Mouse (Mus musculus) hindbrain, embryonic 10.5 days (tissue): Measurements from ENCODE around the gene Gm4767. TPM values are rescaled to one million over a fixed set of nuclear protein-coding genes. Genes with fewer than 3 reads are reported as not detected.
"Not testable (repeated sequence)": the region's sequence is repeated elsewhere in the genome, so short reads cannot be mapped to it uniquely, and the experiment has no call there.

Experiments used
- DNase-seq: peaks from one replicate; pipeline ENCODE4 v3.0.0-alpha.2; 2017; ENCODE audit warnings: low spot score
- H3K27ac ChIP-seq: fragments of 300-500 bp; sonication (generic); 2 replicates; pipeline ENCODE4 v1.5.1; 2016; ENCODE audit warnings: mild to moderate bottlenecking, moderate library complexity
- H3K27me3 ChIP-seq: fragments of 300-500 bp; sonication (generic); 2 replicates; pipeline ENCODE4 v1.6.1; 2016; ENCODE audit warnings: mild to moderate bottlenecking; ENCODE audit not compliant: poor library complexity, insufficient read depth, severe bottlenecking
- H3K36me3 ChIP-seq: fragments of 300-500 bp; sonication (generic); 2 replicates; pipeline ENCODE4 v1.6.1; 2016; ENCODE audit warnings: mild to moderate bottlenecking, moderate library complexity
- H3K4me1 ChIP-seq: fragments of 300-500 bp; sonication (generic); replicated peaks from 2 replicates; pipeline ENCODE4 v1.6.1; 2016; ENCODE audit warnings: mild to moderate bottlenecking
- H3K4me3 ChIP-seq: fragments of 300-500 bp; sonication (generic); 2 replicates; pipeline ENCODE4 v1.5.1; 2016; ENCODE audit warnings: mild to moderate bottlenecking, moderate library complexity
- H3K9me3 ChIP-seq: fragments of 300-500 bp; sonication (generic); 2 replicates; pipeline ENCODE4 v1.6.1; 2016; ENCODE audit warnings: mild to moderate bottlenecking, moderate library complexity
- WGBS: fragments of 180-500 bp; shearing (Covaris S2); methylation state at CpG from one replicate; pipeline ENCODE4 v1.1.7; 2016; 5-methylcytosine and 5-hydroxymethylcytosine counted together
- polyA plus RNA-seq: library from polyadenylated mRNA; unstranded; fragments of >200 nt; fragmentation: Nextera tagmentation; extraction: Ambion mirVana; gene quantifications from 2 replicates; pipeline ENCODE4 v1.2.1, GENCODE M21; 2016

The Gm4767 gene
- 2.7 and 3.3 TPM in 2 replicates for polyA plus RNA-seq

- H3K27me3 ChIP-seq, H3K9me3 ChIP-seq, H3K27ac ChIP-seq, DNase-seq, H3K4me1 ChIP-seq, H3K4me3 ChIP-seq, H3K36me3 ChIP-seq: not testable (repeated sequence)
- 36% methylated on average over 15 of the region's 20 CpGs for WGBS
These were observed at the start of gene Gm4767 for GRCm38 (mm10) chr10:81811899-81812298. Gm4767 (plus strand) TSS chr10:81812186.

- not testable (repeated sequence) for H3K4me1 ChIP-seq, DNase-seq, H3K9me3 ChIP-seq, H3K27me3 ChIP-seq, H3K4me3 ChIP-seq, H3K27ac ChIP-seq, H3K36me3 ChIP-seq
- no CpG with 5 or more reads among the region's 43 CpGs for WGBS
These were observed 41.2 kb upstream of the Gm4767 start, which contains the start of gene Gm3055 for GRCm38 (mm10) chr10:81770506-81771403. Gm3055 (minus strand) TSS chr10:81771161.

- H3K4me1 ChIP-seq, DNase-seq: not testable (repeated sequence)
- WGBS: no CpG with 5 or more reads among the region's 3 CpGs
These were observed 40.6 kb upstream of the Gm4767 start for GRCm38 (mm10) chr10:81771404-81771777.

GRCm38 (mm10) chr10:81846219-81846618 is 34.2 kb downstream of the Gm4767 start:
- H3K27ac ChIP-seq, DNase-seq, H3K9me3 ChIP-seq, H3K4me1 ChIP-seq, H3K4me3 ChIP-seq, H3K36me3 ChIP-seq, H3K27me3 ChIP-seq: not testable (repeated sequence)
- WGBS: no CpG with 5 or more reads among the region's 18 CpGs

More at GRCm38 (mm10) chr10:81771404-81771777, 40.6 kb upstream of the Gm4767 start:
- H3K9me3 ChIP-seq, H3K36me3 ChIP-seq, H3K27ac ChIP-seq, H3K4me3 ChIP-seq, H3K27me3 ChIP-seq: not testable (repeated sequence)

GRCm38 (mm10) chr10:81863409-81864407 is 51.7 kb downstream of the Gm4767 start, which contains the start of gene Gm32687:
Gm32687 (plus strand) TSS chr10:81863934.
- not testable (repeated sequence) for H3K27ac ChIP-seq, DNase-seq, H3K9me3 ChIP-seq, H3K4me1 ChIP-seq, H3K36me3 ChIP-seq, H3K4me3 ChIP-seq, H3K27me3 ChIP-seq
- WGBS: 37% methylated on average over 6 of the region's 49 CpGs

Other genes starting within 250 kb of the Gm4767 start
- 8.6 and 15.7 TPM in 2 replicates for gene Tle2, start 237.6 kb upstream of the Gm4767 start, polyA plus RNA-seq
- 6.9 and 7.1 TPM in 2 replicates for gene Tle6, start 211.1 kb upstream of the Gm4767 start, polyA plus RNA-seq
- 1.3 and 2.1 TPM in 2 replicates for gene BC025920, start 205.9 kb upstream of the Gm4767 start, polyA plus RNA-seq
- gene Sirt6, start 184.4 kb upstream of the Gm4767 start, polyA plus RNA-seq: 52.5 and 57.3 TPM in 2 replicates
- gene Ankrd24, start 183.6 kb upstream of the Gm4767 start, polyA plus RNA-seq: 6.8 and 7.5 TPM in 2 replicates
- 3.6 and 5.7 TPM in 2 replicates for gene Gm10778, start 163.1 kb upstream of the Gm4767 start, polyA plus RNA-seq
- 18.0 and 19.8 TPM in 2 replicates for gene Zfp433, start 107.4 kb upstream of the Gm4767 start, polyA plus RNA-seq
- 9.7 and 12.1 TPM in 2 replicates for gene Gm3055, start 41.0 kb upstream of the Gm4767 start, polyA plus RNA-seq
- 9.3 TPM in 2 replicates for gene Gm32687, start 51.7 kb downstream of the Gm4767 start, polyA plus RNA-seq
- gene Zfp781, start 118.3 kb downstream of the Gm4767 start, polyA plus RNA-seq: 4.3 and 5.4 TPM in 2 replicates
- gene Zfp873, start 235.9 kb downstream of the Gm4767 start, polyA plus RNA-seq: 13.2 and 15.0 TPM in 2 replicates